Mouse (Mus musculus) kidney, adult 2 months (tissue): ENCODE measurements around the gene Msn.

ENCODE experiments used
- CTCF ChIP-seq: fragments of 200-500 bp; conservative IDR thresholded peaks from 2 replicates; pipeline ENCODE4 v1.5.1; 2011; ENCODE audit warnings: low read depth, mild to moderate bottlenecking, control low read depth, low read length, moderate library complexity, mixed read lengths; ENCODE audit not compliant: insufficient read depth, insufficient read length
- POLR2A ChIP-seq: fragments of 200-500 bp; IDR thresholded peaks from one replicate; pipeline ENCODE4 v1.6.1; 2011; ENCODE audit warnings: low read depth, low read length, control low read depth

DNA sequence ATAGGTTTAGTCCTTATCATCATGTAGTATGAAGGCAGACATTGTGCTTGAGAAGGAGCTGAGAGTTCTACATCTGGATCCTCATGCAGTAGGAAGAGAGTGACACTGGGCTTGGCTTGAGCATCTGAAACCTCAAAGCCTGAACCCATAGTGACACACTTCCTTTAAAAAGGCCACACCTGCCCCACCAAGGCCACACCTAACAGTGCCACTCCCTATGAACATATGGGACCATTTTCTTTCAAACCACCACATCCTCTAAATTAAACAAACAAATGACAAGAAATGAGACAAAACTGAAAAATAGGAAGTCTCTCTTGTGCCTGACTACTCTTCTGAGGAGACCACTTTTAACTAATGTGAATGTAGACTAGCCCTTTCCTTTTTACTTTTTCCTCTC, 19.7 kb downstream of the Msn start:
- TF ChIP-seq CTCF (no peak), POLR2A (no peak)
